Mouse (Mus musculus): Measurements from ENCODE around the gene B4galt1. TPM values are rescaled to one million over a fixed set of nuclear protein-coding genes. Genes with fewer than 3 reads are reported as not detected.

B4galt1 gene
- polyA plus RNA-seq, 1 experiment from 2014 or later: 20.0 TPM

- 60% methylated on average over 3 of the region's 3 CpGs for WGBS
- no peak for ATAC-seq (ENCODE audit: insufficient read depth, low FRiP score, low TSS enrichment)
These were observed 35.4 kb upstream of the B4galt1 start for GRCm38 (mm10) chr4:40889252-40889651.

GRCm38 (mm10) chr4:40888839-40889238, 35.0 kb upstream of the B4galt1 start:
- WGBS: 82% methylated on average over 11 of the region's 11 CpGs
- H3K9ac ChIP-seq (ENCODE audit: low read length): no peak overlapping the region

More at GRCm38 (mm10) chr4:40889252-40889651, 35.4 kb upstream of the B4galt1 start:
- Histone ChIP-seq H3K36me3 (ENCODE audit: control insufficient read depth, insufficient read depth, low read length) (no peaks in the 10 kb centered on the region), H3K4me3 (ENCODE audit: low read depth, low read length) (no peak overlapping the region), H3K4me1 (ENCODE audit: control insufficient read depth, insufficient read depth, low read length) (no peaks in the 10 kb centered on the region), H3K27me3 (ENCODE audit: control insufficient read depth, insufficient read depth, low read length) (no peaks in the 10 kb centered on the region), H3K9ac (ENCODE audit: low read length) (no peak overlapping the region), H3K27ac (ENCODE audit: low read depth, low read length) (no peak overlapping the region), H3K9me3 (ENCODE audit: control insufficient read depth, low read length) (no peaks in the 10 kb centered on the region), H3K4me2 (ENCODE audit: low read depth) (no peak overlapping the region)
- DNase-seq (ENCODE audit: low spot score): no peak

GRCm38 (mm10) chr4:40885883-40886282, 32.1 kb upstream of the B4galt1 start:
- ATAC-seq (ENCODE audit: insufficient read depth, low FRiP score, low TSS enrichment) (no peak), DNase-seq (ENCODE audit: low spot score) (no peak)
- H3K36me3 ChIP-seq (ENCODE audit: control insufficient read depth, insufficient read depth, low read length): no peaks in the 10 kb centered on the region
- H3K9me3 ChIP-seq (ENCODE audit: control insufficient read depth, low read length): no peaks in the 10 kb centered on the region
- no peak overlapping the region for H3K9ac ChIP-seq (ENCODE audit: low read length)
- no peaks in the 10 kb centered on the region for H3K4me1 ChIP-seq (ENCODE audit: control insufficient read depth, insufficient read depth, low read length)
- H3K27me3 ChIP-seq (ENCODE audit: control insufficient read depth, insufficient read depth, low read length): no peaks in the 10 kb centered on the region
- no peak overlapping the region for H3K27ac ChIP-seq (ENCODE audit: low read depth, low read length)
- no peak overlapping the region for H3K4me2 ChIP-seq (ENCODE audit: low read depth)
- H3K4me3 ChIP-seq (ENCODE audit: low read depth, low read length): no peak overlapping the region
- WGBS: 87% methylated on average over 4 of the region's 4 CpGs

More at GRCm38 (mm10) chr4:40888839-40889238, 35.0 kb upstream of the B4galt1 start:
- DNase-seq (ENCODE audit: low spot score): no peak
- H3K27ac ChIP-seq (ENCODE audit: low read depth, low read length): no peak overlapping the region
- no peak overlapping the region for H3K4me2 ChIP-seq (ENCODE audit: low read depth)
- H3K36me3 ChIP-seq (ENCODE audit: control insufficient read depth, insufficient read depth, low read length): no peaks in the 10 kb centered on the region
- ATAC-seq (ENCODE audit: insufficient read depth, low FRiP score, low TSS enrichment): no peak
- H3K4me1 ChIP-seq (ENCODE audit: control insufficient read depth, insufficient read depth, low read length): no peaks in the 10 kb centered on the region
- no peaks in the 10 kb centered on the region for H3K27me3 ChIP-seq (ENCODE audit: control insufficient read depth, insufficient read depth, low read length)
- H3K4me3 ChIP-seq (ENCODE audit: low read depth, low read length): no peak overlapping the region
- no peaks in the 10 kb centered on the region for H3K9me3 ChIP-seq (ENCODE audit: control insufficient read depth, low read length)

- Histone ChIP-seq H3K27me3 (ENCODE audit: control insufficient read depth, insufficient read depth, low read length) (no peaks in the 10 kb centered on the region), H3K9ac (ENCODE audit: low read length) (no peak overlapping the region), H3K9me3 (ENCODE audit: control insufficient read depth, low read length) (no peaks in the 10 kb centered on the region), H3K4me2 (ENCODE audit: low read depth) (no peak overlapping the region), H3K4me1 (ENCODE audit: control insufficient read depth, insufficient read depth, low read length) (no peaks in the 10 kb centered on the region), H3K4me3 (ENCODE audit: low read depth, low read length) (no peak overlapping the region), H3K36me3 (ENCODE audit: control insufficient read depth, insufficient read depth, low read length) (no peaks in the 10 kb centered on the region), H3K27ac (ENCODE audit: low read depth, low read length) (no peak overlapping the region)
- WGBS: 87% methylated on average over 2 of the region's 2 CpGs
- DNase-seq (ENCODE audit: low spot score) (no peak), ATAC-seq (ENCODE audit: insufficient read depth, low FRiP score, low TSS enrichment) (no peak)
These were observed 31.3 kb upstream of the B4galt1 start for GRCm38 (mm10) chr4:40885166-40885525.

DNA sequence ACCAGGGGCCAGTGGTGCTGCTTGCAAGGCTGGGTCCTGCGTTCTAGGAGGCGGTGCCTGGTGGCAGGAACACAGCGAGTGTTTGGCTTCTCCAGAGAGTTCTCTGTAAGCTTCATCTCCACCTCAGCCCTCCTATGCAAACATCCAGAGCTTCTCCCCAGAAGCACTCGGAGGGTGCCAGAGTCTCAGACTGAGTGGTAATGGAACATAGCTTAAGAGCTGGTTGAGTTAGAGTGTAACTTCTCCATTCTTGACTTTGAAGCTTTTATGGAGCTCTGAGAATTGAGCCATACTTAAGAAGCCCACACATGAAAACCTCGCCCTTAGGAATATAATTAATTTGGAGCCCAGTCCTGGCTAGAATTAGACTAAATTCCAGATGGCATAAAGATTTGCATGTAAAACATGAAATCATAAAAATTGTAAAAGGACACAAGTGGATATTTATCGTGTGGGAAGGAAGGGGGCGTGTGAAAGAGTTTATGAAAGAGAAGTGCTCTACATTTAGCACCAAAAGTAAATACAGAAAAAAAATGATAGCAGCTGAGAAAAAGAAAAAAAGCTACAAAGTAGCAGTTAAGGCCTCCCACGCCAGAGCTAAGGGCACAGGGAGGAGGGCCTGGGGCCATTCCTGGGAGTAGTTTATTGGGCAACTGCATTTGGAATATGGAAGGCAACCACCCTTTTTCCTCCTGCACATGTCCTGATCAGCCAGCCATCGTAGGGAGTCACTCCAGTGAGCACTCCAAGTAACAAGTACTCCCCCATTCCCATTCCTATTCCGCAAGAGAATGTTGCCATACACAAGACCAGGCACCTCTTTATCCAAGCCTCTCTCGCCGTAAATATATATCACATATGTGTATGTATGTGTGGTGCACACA, 30.7 kb upstream of the B4galt1 start:
- H3K27ac ChIP-seq (ENCODE audit: low read depth, low read length): no peak overlapping the region
- H3K27me3 ChIP-seq (ENCODE audit: control insufficient read depth, insufficient read depth, low read length): no peaks in the 10 kb centered on the region
- H3K9me3 ChIP-seq (ENCODE audit: control insufficient read depth, low read length): no peaks in the 10 kb centered on the region
- no peaks in the 10 kb centered on the region for H3K4me1 ChIP-seq (ENCODE audit: control insufficient read depth, insufficient read depth, low read length)
- no peak overlapping the region for H3K4me2 ChIP-seq (ENCODE audit: low read depth)
- 87% methylated on average over 12 of the region's 12 CpGs for WGBS
- no peak overlapping the region for H3K4me3 ChIP-seq (ENCODE audit: low read depth, low read length)
- no peak for ATAC-seq (ENCODE audit: insufficient read depth, low FRiP score, low TSS enrichment)
- no peaks in the 10 kb centered on the region for H3K36me3 ChIP-seq (ENCODE audit: control insufficient read depth, insufficient read depth, low read length)
- H3K9ac ChIP-seq (ENCODE audit: low read length): no peak overlapping the region
- DNase-seq (ENCODE audit: low spot score): no peak

GRCm38 (mm10) chr4:40883200-40883599, 29.4 kb upstream of the B4galt1 start:
- H3K4me2 ChIP-seq (ENCODE audit: low read depth): no peak overlapping the region
- H3K36me3 ChIP-seq (ENCODE audit: control insufficient read depth, insufficient read depth, low read length): no peaks in the 10 kb centered on the region
- H3K27ac ChIP-seq (ENCODE audit: low read depth, low read length): no peak overlapping the region
- H3K9me3 ChIP-seq (ENCODE audit: control insufficient read depth, low read length): no peaks in the 10 kb centered on the region
- 86% methylated on average over 10 of the region's 10 CpGs for WGBS
- H3K4me3 ChIP-seq (ENCODE audit: low read depth, low read length): no peak overlapping the region
- DNase-seq (ENCODE audit: low spot score): no peak
- no peak overlapping the region for H3K9ac ChIP-seq (ENCODE audit: low read length)
- ATAC-seq (ENCODE audit: insufficient read depth, low FRiP score, low TSS enrichment): no peak
- H3K27me3 ChIP-seq (ENCODE audit: control insufficient read depth, insufficient read depth, low read length): no peaks in the 10 kb centered on the region
- no peaks in the 10 kb centered on the region for H3K4me1 ChIP-seq (ENCODE audit: control insufficient read depth, insufficient read depth, low read length)

GRCm38 (mm10) chr4:40877528-40877927, 23.7 kb upstream of the B4galt1 start:
- DNase-seq (ENCODE audit: low spot score): no peak
- H3K4me1 ChIP-seq (ENCODE audit: control insufficient read depth, insufficient read depth, low read length): no peaks in the 10 kb centered on the region
- no peak for ATAC-seq (ENCODE audit: insufficient read depth, low FRiP score, low TSS enrichment)
- H3K4me3 ChIP-seq (ENCODE audit: low read depth, low read length): no peak overlapping the region
- WGBS: 80% methylated on average over 5 of the region's 5 CpGs
- no peaks in the 10 kb centered on the region for H3K36me3 ChIP-seq (ENCODE audit: control insufficient read depth, insufficient read depth, low read length)
- no peak overlapping the region for H3K27ac ChIP-seq (ENCODE audit: low read depth, low read length)
- H3K9ac ChIP-seq (ENCODE audit: low read length): no peak overlapping the region
- H3K27me3 ChIP-seq (ENCODE audit: control insufficient read depth, insufficient read depth, low read length): no peaks in the 10 kb centered on the region
- H3K4me2 ChIP-seq (ENCODE audit: low read depth): no peak overlapping the region
- no peaks in the 10 kb centered on the region for H3K9me3 ChIP-seq (ENCODE audit: control insufficient read depth, low read length)

- Histone ChIP-seq H3K36me3 (ENCODE audit: control insufficient read depth, insufficient read depth, low read length) (no peaks in the 10 kb centered on the region), H3K9ac (ENCODE audit: low read length) (no peak overlapping the region), H3K9me3 (ENCODE audit: control insufficient read depth, low read length) (no peaks in the 10 kb centered on the region), H3K4me2 (ENCODE audit: low read depth) (no peak overlapping the region), H3K4me1 (ENCODE audit: control insufficient read depth, insufficient read depth, low read length) (no peaks in the 10 kb centered on the region), H3K4me3 (ENCODE audit: low read depth, low read length) (no peak overlapping the region), H3K27ac (ENCODE audit: low read depth, low read length) (no peak overlapping the region), H3K27me3 (ENCODE audit: control insufficient read depth, insufficient read depth, low read length) (no peaks in the 10 kb centered on the region)
- ATAC-seq (ENCODE audit: insufficient read depth, low FRiP score, low TSS enrichment) (no peak), DNase-seq (ENCODE audit: low spot score) (peak; percentile 24)
- 42% methylated on average over 12 of the region's 12 CpGs for WGBS
These were observed 23.1 kb upstream of the B4galt1 start for GRCm38 (mm10) chr4:40876814-40877371.

DNA sequence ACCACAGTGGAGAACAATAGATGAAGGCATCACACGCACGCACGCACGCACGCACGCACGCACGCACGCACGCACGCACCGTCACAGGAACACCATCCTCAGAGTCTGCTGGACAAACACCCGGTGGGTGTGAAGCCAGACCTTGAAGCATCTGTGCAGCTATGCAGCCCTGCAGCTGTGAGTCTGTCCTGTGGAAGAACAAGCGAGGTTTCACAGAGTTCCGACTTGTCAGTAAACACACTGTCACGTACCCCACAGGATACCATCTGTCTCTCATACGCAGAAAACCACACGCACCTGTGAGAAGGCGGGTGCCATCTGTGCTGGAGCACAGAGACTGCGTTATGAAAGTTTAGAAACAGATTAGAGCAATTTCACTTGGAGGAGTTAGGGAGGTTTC, 22.0 kb upstream of the B4galt1 start:
- no peak overlapping the region for H3K4me3 ChIP-seq (ENCODE audit: low read depth, low read length)
- H3K9me3 ChIP-seq (ENCODE audit: control insufficient read depth, low read length): no peaks in the 10 kb centered on the region
- no peak overlapping the region for H3K4me2 ChIP-seq (ENCODE audit: low read depth)
- 84% methylated on average over 20 of the region's 20 CpGs for WGBS
- no peak for ATAC-seq (ENCODE audit: insufficient read depth, low FRiP score, low TSS enrichment)
- H3K4me1 ChIP-seq (ENCODE audit: control insufficient read depth, insufficient read depth, low read length): no peaks in the 10 kb centered on the region
- no peaks in the 10 kb centered on the region for H3K27me3 ChIP-seq (ENCODE audit: control insufficient read depth, insufficient read depth, low read length)
- no peaks in the 10 kb centered on the region for H3K36me3 ChIP-seq (ENCODE audit: control insufficient read depth, insufficient read depth, low read length)
- no peak for DNase-seq (ENCODE audit: low spot score)
- H3K9ac ChIP-seq (ENCODE audit: low read length): no peak overlapping the region
- no peak overlapping the region for H3K27ac ChIP-seq (ENCODE audit: low read depth, low read length)
